Mouse (Mus musculus): ENCODE results near the gene Dicer1.

DNA sequence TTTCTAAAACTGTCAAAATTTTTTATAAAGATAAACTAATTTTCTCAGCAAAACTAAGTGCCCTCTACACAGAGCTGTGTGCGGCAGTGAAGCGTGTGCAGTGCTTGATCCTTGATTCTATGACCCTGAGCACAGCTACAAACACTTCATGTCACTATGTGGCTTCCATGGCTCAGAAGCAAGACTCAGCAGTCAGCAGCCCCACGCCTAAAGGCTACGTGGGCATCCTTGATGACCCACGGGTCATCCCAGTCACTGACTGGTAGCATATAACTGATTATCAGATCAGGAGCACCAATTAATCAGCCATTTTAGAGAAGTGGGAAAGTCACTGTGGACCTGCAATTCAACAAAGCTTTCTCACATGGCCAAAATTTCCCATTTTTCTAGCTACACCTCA is 4.5 kb downstream of the Dicer1 start:
- no peak for TF ChIP-seq CTCF (IDR thresholded peaks at IDR 0.05)
- TF ChIP-seq EP300 (IDR thresholded peaks at IDR 0.05) = no peak

Data from lung, postnatal 0 days (tissue).